Mouse (Mus musculus) midbrain, embryonic 16.5 days (tissue): ENCODE data around the gene Colgalt2. TPM values are rescaled to one million over a fixed set of nuclear protein-coding genes. Genes with fewer than 3 reads are reported as not detected.

Source experiments
- ATAC-seq: fragments of 200-750 bp; cut with Nextera tagmentation; 2 replicates; pipeline ENCODE4 v1.8.0; 2017; ENCODE audit warnings: moderate TSS enrichment
- H3K27ac ChIP-seq: fragments of 300-500 bp; sonication (generic); 2 replicates; pipeline ENCODE4 v1.5.1; 2014; ENCODE audit warnings: mild to moderate bottlenecking, low read length, mixed read lengths
- H3K27me3 ChIP-seq: fragments of 300-500 bp; sonication (generic); 2 replicates; pipeline ENCODE4 v1.6.1; 2014; ENCODE audit warnings: low read depth, low read length, mixed read lengths; ENCODE audit not compliant: control insufficient read depth, insufficient read depth
- H3K36me3 ChIP-seq: fragments of 300-500 bp; sonication (generic); 2 replicates; pipeline ENCODE4 v1.6.1; 2014; ENCODE audit warnings: mild to moderate bottlenecking, low read length, moderate library complexity, mixed read lengths; ENCODE audit not compliant: control insufficient read depth, insufficient read depth
- H3K4me1 ChIP-seq: fragments of 300-500 bp; sonication (generic); 2 replicates; pipeline ENCODE4 v1.6.1; 2014; ENCODE audit warnings: mild to moderate bottlenecking, low read length, mixed read lengths; ENCODE audit not compliant: control insufficient read depth, insufficient read depth
- H3K4me2 ChIP-seq: fragments of 300-500 bp; sonication (generic); 2 replicates; pipeline ENCODE4 v1.6.1; 2014; ENCODE audit warnings: mild to moderate bottlenecking, low read length, mixed read lengths
- H3K4me3 ChIP-seq: fragments of 300-500 bp; sonication (generic); 2 replicates; pipeline ENCODE4 v1.5.1; 2014; ENCODE audit warnings: low read depth, mild to moderate bottlenecking, low read length, moderate library complexity, mixed read lengths
- H3K9ac ChIP-seq: fragments of 300-500 bp; sonication (generic); 2 replicates; pipeline ENCODE4 v1.6.1; 2014; ENCODE audit warnings: low read depth, low read length, mixed read lengths
- H3K9me3 ChIP-seq: fragments of 300-500 bp; sonication (generic); replicated peaks from 2 replicates; pipeline ENCODE4 v1.6.1; 2014; ENCODE audit warnings: mild to moderate bottlenecking, low read length, mixed read lengths; ENCODE audit not compliant: control insufficient read depth, poor library complexity, severe bottlenecking
- WGBS: fragments of 180-500 bp; shearing (Covaris S2); extraction: QIAGEN DNeasy Blood & Tissue Kit; methylation state at CpG from one replicate; pipeline ENCODE4 v1.1.7; 2014; 5-methylcytosine and 5-hydroxymethylcytosine counted together
- polyA plus RNA-seq: library from polyadenylated mRNA; unstranded; fragments of >200 nt; fragmentation: Nextera tagmentation; extraction: Ambion mirVana; gene quantifications from 2 replicates; pipeline ENCODE4 v1.2.1, GENCODE M21; 2015

The Colgalt2 gene
- polyA plus RNA-seq, 1 experiment from 2014 or later, result 5.1 TPM

- no peaks in the 10 kb centered on the region; the same call in 1 of the 2 replicates for H3K4me1 ChIP-seq
- no peak overlapping the region for H3K4me2 ChIP-seq
- no peak overlapping the region for H3K27ac ChIP-seq
- no peak overlapping the region for H3K4me3 ChIP-seq
- H3K27me3 ChIP-seq, result no peaks in the 10 kb centered on the region
- H3K36me3 ChIP-seq, result no peaks in the 10 kb centered on the region
- ATAC-seq, result no peak
- WGBS, result 92% methylated on average over 1 of the region's 1 CpGs
- no peak overlapping the region for H3K9ac ChIP-seq
- no peaks in the 10 kb centered on the region for H3K9me3 ChIP-seq
Observed at GRCm38 (mm10) chr1:152492258-152492657, 92.6 kb downstream of the Colgalt2 start.

- 72% methylated on average over 2 of the region's 2 CpGs for WGBS
- Histone ChIP-seq H3K4me3 (no peak overlapping the region), H3K4me2 (no peak overlapping the region), H3K4me1 (no peaks in the 10 kb centered on the region; the same call in 1 of the 2 replicates), H3K27ac (no peak overlapping the region), H3K9me3 (no peaks in the 10 kb centered on the region), H3K36me3 (no peaks in the 10 kb centered on the region), H3K27me3 (no peaks in the 10 kb centered on the region), H3K9ac (no peak overlapping the region)
- no peak for ATAC-seq
Observed at GRCm38 (mm10) chr1:152496831-152497230, 97.2 kb downstream of the Colgalt2 start.

GRCm38 (mm10) chr1:152497581-152497980, 98.0 kb downstream of the Colgalt2 start:
- Histone ChIP-seq H3K9ac (no peak overlapping the region), H3K9me3 (no peaks in the 10 kb centered on the region), H3K36me3 (no peaks in the 10 kb centered on the region), H3K4me1 (no peaks in the 10 kb centered on the region; the same call in 1 of the 2 replicates), H3K4me2 (no peak overlapping the region), H3K27me3 (no peaks in the 10 kb centered on the region), H3K4me3 (no peak overlapping the region), H3K27ac (no peak overlapping the region)
- 64% methylated on average over 11 of the region's 11 CpGs for WGBS
- no peak for ATAC-seq

GRCm38 (mm10) chr1:152499802-152500201, 100.2 kb downstream of the Colgalt2 start:
- no peaks in the 10 kb centered on the region for H3K27me3 ChIP-seq
- 84% methylated on average over 12 of the region's 12 CpGs for WGBS
- H3K4me2 ChIP-seq, result no peak overlapping the region
- H3K9ac ChIP-seq, result no peak overlapping the region
- H3K4me3 ChIP-seq, result no peak overlapping the region
- H3K36me3 ChIP-seq, result no peaks in the 10 kb centered on the region
- H3K9me3 ChIP-seq, result no peaks in the 10 kb centered on the region
- no peak for ATAC-seq
- H3K27ac ChIP-seq, result no peak overlapping the region
- no peaks in the 10 kb centered on the region; the same call in 1 of the 2 replicates for H3K4me1 ChIP-seq

GRCm38 (mm10) chr1:152506175-152506574, 106.5 kb downstream of the Colgalt2 start:
- H3K4me3 ChIP-seq, result no peak overlapping the region
- H3K27ac ChIP-seq, result no peak overlapping the region
- H3K9me3 ChIP-seq, result no peaks in the 10 kb centered on the region
- no peak overlapping the region for H3K9ac ChIP-seq
- ATAC-seq, result no peak
- WGBS, result 89% methylated on average over 5 of the region's 5 CpGs
- H3K4me2 ChIP-seq, result no peak overlapping the region
- no peaks in the 10 kb centered on the region for H3K36me3 ChIP-seq
- H3K27me3 ChIP-seq, result no peaks in the 10 kb centered on the region
- H3K4me1 ChIP-seq, result no peaks in the 10 kb centered on the region

- no peaks in the 10 kb centered on the region for H3K27me3 ChIP-seq
- H3K9me3 ChIP-seq, result no peaks in the 10 kb centered on the region
- no peaks in the 10 kb centered on the region for H3K4me1 ChIP-seq
- H3K4me3 ChIP-seq, result no peak overlapping the region
- H3K36me3 ChIP-seq, result no peaks in the 10 kb centered on the region
- WGBS, result 95% methylated on average over 7 of the region's 7 CpGs
- no peak overlapping the region for H3K9ac ChIP-seq
- H3K27ac ChIP-seq, result no peak overlapping the region
- no peak for ATAC-seq
- H3K4me2 ChIP-seq, result no peak overlapping the region
Observed at GRCm38 (mm10) chr1:152506726-152507125, 107.1 kb downstream of the Colgalt2 start.

- WGBS, result 90% methylated on average over 11 of the region's 11 CpGs
- H3K9ac ChIP-seq, result no peak overlapping the region
- H3K4me2 ChIP-seq, result no peak overlapping the region
Observed at GRCm38 (mm10) chr1:152508481-152509220, 109.0 kb downstream of the Colgalt2 start.

GRCm38 (mm10) chr1:152511237-152511636, 111.6 kb downstream of the Colgalt2 start:
- Histone ChIP-seq H3K9me3 (no peaks in the 10 kb centered on the region), H3K36me3 (no peaks in the 10 kb centered on the region), H3K9ac (no peak overlapping the region), H3K4me2 (no peak overlapping the region), H3K27ac (no peak overlapping the region), H3K27me3 (no peaks in the 10 kb centered on the region), H3K4me1 (no peaks in the 10 kb centered on the region), H3K4me3 (no peak overlapping the region)
- ATAC-seq, result no peak
- WGBS, result 79% methylated on average over 4 of the region's 4 CpGs

More at GRCm38 (mm10) chr1:152508481-152509220, 109.0 kb downstream of the Colgalt2 start:
- Histone ChIP-seq H3K4me1 (no peaks in the 10 kb centered on the region), H3K9me3 (no peaks in the 10 kb centered on the region), H3K4me3 (no peak overlapping the region), H3K27ac (no peak overlapping the region), H3K36me3 (no peaks in the 10 kb centered on the region), H3K27me3 (no peaks in the 10 kb centered on the region)
- ATAC-seq, result no peak

GRCm38 (mm10) chr1:152514256-152514655, 114.6 kb downstream of the Colgalt2 start:
- no peak overlapping the region for H3K4me2 ChIP-seq
- H3K27ac ChIP-seq, result 0 out of 2 replicates have a peak overlapping the region, but pooled peaks have one; percentile 14
- WGBS, result 61% methylated on average over 4 of the region's 4 CpGs
- H3K4me1 ChIP-seq, result no peaks in the 10 kb centered on the region
- H3K9ac ChIP-seq, result no peak overlapping the region
- no peaks in the 10 kb centered on the region for H3K9me3 ChIP-seq
- no peak overlapping the region for H3K4me3 ChIP-seq
- no peaks in the 10 kb centered on the region for H3K36me3 ChIP-seq
- H3K27me3 ChIP-seq, result no peaks in the 10 kb centered on the region
- ATAC-seq, result peak; percentile 72
